Mouse (Mus musculus): ENCODE data around the gene Serpina11.

Serpina11 gene

DNA sequence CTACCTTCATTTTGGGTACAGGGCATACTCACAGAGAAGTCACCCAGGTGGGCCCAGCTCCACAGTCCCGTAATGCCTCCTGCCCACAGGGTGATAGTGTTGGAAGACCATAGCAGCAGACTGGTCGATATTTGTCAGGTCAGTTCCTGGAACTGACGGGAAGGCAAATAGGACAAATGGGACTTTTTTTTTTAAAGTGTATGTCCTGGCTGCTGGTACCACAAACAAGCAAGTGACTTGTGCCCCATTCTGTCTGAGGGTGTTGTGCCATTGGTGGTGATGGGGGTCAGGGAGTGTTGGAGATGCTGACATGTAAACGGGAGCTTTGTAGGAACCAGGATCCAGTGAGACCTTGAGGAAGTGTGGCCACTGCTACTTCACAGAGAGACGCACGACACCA, at the start of gene Serpina11:
TSS of gene Serpina11 (minus strand) at position 101 of the 400 bp plus-strand sequence.
- in situ Hi-C loops (cut with MboI, MseI) = loop anchor here (5.0 kb wide), 2 partner anchors 82 to 432 kb away; no protein-coding TSS in a partner anchor

DNA sequence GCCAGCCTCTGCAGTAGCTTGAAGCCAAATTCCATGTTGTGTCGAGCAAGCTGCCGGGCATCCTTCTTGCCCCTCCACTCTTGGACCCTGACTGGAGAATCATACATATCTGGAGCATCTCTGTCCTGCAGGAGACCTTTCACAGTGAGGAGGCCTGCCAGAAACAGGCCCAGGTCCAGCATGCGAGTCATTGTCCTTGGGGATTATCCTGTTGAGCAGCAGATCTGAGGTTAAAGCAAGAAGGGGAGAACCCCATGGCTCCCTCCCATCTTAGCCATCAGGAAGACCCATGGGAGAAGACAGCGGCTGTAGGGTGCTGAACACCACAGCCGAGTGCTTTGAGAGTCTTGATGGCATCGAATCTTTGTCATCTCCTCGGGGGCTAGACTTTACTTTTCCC, 48.4 kb upstream of the Serpina11 start:
- in situ Hi-C loops (cut with MboI, MseI) = no loop called here

DNA sequence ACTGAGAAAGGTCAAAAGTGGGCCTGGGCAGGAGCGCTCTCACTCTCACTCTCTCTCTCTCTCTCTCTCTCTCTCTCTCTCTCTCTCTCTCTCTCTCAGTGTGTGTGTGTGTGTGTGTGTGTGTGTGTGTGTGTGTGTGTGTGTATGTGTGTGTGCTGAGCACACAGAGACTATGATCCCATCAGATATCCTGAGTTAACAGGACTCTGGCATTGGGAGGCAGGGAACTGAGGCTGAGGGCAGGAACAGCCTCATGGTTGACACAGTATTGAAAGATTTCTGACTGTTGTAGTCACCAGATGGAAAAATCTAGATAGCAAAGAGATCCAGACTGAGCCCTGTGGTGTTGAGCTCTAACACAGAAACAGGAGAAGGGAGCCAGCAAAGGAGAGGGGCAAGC, 44.0 kb upstream of the Serpina11 start:
- in situ Hi-C loops (cut with MboI, MseI) = no loop called here

DNA sequence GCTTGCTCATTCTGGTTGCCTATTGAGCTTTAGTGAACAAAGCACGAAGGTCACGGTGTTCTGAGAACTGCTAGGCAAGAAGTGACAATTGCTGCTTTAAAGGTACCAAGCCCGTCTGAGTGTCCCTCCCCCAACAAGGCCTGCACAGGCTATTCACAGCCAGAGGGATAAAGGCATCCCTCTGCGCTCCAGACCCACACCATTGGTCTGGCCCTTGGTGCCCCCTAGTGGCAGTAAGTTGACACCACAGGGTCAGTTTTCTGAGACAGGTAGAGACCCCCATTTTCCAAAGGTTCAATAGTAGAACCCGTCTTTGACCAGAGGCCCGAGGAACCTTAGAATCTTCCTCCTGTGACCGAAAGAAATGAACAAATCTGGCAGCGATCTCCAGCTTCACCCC, 40.2 kb upstream of the Serpina11 start:
- in situ Hi-C loops (cut with MboI, MseI) = no loop called here

DNA sequence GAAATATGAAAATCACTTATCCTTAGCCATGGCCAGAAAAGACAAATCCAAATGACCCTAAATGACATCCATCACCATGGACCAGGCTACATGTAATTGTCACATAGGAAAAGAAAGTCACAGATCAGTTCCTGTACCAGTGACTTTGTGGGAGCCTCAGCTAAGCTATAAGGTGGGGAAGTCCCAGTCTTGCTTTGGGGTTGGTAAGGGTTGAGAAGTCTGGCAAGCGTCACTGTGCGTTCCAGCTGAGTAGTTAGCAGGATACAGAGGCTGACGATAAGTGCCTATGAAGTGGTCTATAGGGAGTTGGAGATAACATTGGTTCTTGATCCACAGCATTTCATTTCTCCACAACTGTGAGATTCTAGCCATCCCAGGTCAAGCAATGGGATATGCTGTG, 25.5 kb upstream of the Serpina11 start:
- in situ Hi-C loops (cut with MboI, MseI) = no loop called here

DNA sequence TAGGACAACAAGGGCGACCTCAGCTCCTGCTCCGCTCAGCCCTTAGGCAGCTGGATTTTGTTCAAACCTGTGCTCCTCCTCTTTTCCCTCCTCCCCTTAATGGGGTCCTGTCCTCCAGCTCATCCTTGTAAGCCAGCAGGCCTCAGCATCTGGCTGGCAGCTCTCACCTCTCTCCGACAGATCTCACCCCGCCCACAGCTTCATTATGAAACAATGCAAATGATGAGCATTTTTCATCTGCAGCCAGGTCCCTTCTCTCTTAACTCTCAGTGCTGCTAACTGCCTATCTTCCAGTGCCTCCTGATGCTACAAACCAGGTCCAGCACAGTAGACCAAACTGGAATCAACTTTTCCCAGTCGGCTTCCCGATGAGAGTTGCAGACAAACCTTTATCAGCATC, 23.9 kb upstream of the Serpina11 start, which contains the start of gene Serpina9:
TSS of gene Serpina9 (minus strand) at position 136 of the 400 bp plus-strand sequence.
- in situ Hi-C loops (cut with MboI, MseI) = no loop called here

DNA sequence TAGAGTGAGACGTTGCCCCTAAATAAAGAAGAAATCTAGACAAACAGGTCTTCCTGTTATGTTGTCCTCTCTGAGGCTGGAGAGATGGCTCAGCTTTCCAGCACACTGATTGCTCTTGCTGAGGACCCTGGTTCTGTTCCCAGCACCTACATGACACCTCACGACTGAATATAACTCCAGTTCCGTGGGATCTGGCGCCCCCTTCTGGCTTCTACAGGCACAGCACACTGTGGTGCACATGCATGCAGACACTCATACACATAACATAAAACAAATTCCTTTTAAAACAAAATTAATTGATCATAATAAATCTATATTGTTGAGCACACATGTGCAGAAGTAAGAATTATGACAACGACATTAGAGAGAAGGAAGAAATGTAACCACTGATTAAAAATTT, 14.9 kb upstream of the Serpina11 start:
- in situ Hi-C loops (cut with MboI, MseI) = loop anchor here (5.0 kb wide), 1 partner anchor 58 kb away; no protein-coding TSS in a partner anchor

DNA sequence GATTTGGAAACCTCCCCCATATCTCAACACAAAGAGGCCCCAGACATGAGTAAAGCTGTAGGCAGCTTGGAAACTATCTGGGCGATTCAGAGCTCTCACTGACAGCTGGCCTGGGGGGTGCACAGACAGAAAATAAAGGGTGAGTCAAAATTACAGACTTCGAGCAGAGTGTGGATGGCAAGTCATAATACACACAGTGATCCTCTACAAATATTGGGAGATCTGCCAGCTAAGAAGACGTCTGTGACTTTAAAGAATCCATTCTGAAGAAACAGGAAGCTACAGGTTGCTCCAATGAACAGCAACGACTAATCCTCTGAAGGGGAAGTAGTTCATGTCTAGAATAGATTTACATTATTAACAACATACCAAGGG, 13.5 kb upstream of the Serpina11 start:
- in situ Hi-C loops (cut with MboI, MseI) = no loop called here

DNA sequence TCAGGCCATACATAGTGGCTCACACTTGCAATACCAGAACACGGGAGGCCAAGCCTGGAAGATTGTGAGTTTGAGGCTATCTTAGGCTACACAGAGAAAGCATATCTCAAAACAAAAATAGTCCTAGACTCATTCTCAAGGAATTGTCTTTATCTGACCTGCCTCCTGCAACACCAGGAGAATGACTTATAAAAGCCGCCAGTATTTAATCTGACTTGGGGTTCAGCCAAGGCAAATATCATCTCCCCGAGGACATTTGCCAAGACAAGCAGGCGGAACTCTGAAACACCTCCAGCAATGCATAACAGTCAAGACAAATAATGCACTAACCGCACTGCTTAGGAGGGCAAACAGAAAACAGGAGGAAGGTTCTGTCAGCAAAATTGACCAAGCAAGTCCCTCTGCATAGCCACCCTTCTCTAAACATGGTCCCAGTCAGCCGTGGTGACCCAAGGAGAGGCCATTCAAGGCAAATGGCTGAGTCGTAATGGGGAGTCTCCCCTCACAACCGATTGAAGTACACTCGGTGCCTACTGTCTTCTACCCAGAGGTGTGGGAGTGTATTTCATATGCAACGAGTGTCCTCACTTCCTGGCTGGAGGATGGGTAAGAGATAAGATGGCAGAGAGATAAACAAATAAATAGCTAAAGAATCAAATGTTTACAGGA, 12.9 kb upstream of the Serpina11 start:
- in situ Hi-C loops (cut with MboI, MseI) = no loop called here

DNA sequence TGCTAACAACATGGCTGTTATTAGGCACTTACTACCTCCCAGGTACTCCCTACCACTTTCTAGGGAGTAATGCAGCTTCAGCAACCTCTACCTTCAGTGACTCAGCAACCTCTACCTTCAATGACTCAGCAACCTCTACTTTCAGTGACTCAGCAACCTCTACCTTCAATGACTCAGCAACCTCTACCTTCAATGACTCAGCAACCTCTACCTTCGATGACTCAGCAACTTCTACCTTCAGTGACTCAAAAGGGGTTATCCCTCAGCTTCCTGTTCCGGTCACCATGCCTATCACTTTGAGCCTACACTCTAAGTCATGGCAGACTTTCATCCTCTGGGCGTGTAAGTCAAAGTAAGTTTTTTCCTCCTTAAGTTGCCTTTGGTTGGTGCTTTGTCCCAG, 10.8 kb upstream of the Serpina11 start:
- in situ Hi-C loops (cut with MboI, MseI) = no loop called here

DNA sequence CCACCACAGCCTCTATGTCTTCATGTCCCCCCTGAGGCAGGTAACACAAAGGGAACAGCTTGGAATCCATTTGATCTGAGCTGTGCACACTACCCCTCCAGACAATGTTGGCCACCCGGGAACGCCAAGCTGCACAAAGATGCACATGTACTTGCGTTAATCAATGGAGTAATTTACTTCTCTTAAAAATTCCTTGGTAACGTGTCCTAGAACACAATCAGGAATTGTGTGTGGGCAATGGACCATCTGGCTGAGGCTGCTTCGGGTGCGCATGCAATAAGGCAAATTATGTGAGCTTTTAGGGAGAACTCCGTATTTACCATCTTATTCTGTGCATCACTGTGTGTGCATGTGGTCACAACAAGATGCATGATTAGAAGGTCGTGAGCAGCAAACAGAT, 9.9 kb upstream of the Serpina11 start:
- in situ Hi-C loops (cut with MboI, MseI) = no loop called here

DNA sequence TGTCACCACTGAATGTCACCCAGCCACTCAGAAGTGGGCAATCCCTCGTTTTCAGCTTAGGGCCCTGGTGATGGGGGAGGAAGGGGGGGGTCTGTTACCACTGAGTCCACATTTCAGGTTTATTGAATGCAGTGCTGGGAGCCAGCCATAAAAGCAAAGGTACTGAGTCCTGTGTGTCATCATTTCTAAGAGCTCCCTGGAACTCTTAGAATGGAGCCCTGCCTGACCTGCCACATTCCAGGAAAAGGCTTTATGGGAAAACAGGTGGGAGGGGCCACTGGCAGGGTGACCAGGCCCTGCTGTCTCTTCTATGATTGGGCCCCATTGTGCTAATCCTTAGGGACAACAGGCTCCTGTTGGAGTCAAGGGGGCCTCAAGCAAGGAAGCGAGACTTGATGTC, 6.8 kb upstream of the Serpina11 start:
- in situ Hi-C loops (cut with MboI, MseI) = no loop called here

DNA sequence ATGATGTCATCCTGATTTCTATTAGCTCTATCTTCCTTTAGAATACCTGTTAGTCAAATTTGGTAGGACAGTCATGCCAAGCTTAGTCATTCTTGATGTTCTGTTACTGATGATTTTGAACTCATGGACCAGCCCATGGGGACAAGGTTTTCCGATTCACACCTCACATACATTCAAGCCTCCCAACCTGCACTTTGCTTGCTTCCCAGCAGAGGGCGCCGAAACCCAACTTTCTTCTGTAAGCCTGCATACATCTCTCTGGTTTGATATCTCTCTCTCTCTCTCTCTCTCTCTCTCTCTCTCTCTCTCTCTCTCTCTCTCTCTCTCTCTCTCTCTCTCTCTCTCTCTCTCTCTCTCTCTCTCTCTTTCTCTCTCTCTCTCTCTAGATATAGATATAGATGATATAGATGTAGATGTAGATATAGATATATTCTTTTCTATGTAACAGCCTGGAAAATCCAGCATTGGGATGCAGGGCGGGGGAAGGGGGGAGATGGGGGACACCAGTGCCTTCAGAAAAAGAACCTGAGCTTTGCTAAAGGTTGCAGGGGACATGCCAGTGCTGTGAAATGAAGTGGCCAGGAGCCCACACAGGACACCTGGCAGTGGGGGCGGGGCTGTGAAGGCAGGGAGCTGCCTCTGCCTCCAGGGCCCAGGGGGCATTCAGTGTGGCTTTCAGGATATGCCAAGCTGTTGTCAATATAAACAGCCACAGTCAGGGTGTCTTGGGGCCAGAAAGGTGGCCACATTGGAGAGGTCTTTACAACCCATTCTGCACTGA, 5.7 kb upstream of the Serpina11 start:
- in situ Hi-C loops (cut with MboI, MseI) = no loop called here

DNA sequence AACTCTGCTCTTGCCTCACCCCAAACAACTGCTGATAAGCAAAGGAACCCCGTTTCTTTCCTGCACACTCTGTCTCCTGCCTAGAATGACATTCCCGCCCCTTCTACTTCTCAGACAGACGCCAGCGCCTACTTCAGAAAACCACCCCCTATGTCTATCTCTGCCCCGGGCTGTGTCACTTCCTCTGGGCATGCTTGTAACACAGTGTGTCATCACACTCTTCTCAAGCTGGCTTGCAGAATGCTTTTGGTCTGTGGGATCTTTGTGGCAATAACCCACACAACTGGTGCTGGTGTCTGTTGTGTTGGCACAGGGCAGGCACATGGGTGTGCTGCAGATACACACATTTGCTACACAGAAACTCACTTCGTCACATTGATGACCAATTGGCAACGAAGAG, 3.2 kb upstream of the Serpina11 start:
- in situ Hi-C loops (cut with MboI, MseI) = no loop called here

DNA sequence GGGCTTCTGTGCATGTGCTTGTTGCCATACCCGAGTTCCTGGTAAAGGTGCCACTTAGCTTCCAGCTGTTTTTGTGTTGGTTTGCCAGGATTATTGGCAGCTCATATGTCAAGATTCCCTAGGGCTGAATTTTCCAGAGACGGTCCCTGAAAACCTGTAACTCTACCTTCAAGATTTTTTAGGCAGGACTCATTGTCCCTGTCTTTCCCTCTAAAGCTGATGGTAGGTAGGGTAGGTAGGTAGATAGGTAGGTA, 316 bp downstream of the Serpina11 start:
- in situ Hi-C loops (cut with MboI, MseI) = loop anchor here (5.0 kb wide), 2 partner anchors 83 to 433 kb away; no protein-coding TSS in a partner anchor

DNA sequence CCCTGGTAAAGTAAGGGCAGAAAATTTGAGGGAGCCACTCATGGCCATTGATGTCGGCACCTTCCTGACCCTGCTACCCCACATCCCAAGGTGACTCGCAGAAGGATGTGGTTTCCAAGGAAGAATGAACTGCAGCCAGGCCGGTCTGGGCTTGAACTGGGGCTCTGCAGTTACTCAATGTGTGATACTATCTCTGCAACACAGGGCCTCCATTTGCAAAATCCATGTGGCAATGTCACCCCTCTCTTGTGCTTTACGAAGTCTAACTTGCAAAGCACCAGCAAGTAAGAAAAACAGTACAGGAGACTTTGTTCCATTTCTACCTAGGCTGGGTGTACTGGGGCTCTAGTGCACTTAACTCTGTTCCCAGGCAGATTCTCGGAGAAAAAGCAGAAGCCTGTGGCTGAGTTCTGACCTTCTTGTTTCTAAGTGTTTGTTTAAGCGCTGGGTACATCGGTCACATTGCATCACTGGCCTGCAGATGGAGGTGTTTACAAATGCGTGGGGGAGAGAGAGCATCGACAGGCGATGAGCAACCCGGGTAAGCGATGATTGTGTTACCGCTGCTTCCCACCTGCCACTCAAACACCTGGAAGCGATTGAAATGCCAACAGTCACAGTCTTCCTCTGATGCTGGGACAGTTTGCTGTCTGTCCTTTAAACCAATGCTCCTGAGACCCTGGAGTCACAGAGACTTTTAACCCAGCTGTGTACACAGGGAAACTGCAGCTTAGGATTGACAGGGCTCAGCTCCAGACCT, 823 bp downstream of the Serpina11 start:
- in situ Hi-C loops (cut with MboI, MseI) = loop anchor here (5.0 kb wide), 2 partner anchors 83 to 433 kb away; no protein-coding TSS in a partner anchor

DNA sequence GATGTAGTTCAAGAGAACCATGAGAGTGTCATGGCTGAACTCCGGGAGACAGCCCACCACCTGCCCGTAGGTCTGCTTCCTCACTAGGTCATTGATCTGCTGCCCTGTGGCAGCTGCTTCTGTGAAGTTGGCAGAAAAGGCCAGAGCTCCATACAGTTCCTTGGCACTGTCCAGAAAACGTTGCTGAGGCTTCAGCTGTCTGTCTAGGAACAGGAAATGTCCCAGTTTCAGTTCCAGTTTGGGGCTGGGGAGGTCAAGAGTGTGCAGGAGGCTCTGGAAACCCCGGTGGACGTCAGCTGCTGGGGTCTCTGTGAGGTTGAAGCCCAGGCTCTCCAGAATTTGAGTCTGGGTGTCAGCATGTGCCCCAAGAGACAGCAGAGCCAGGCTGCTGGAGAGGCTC, 3.9 kb downstream of the Serpina11 start:
- in situ Hi-C loops (cut with MboI, MseI) = loop anchor here (5.0 kb wide), 2 partner anchors 86 to 436 kb away; no protein-coding TSS in a partner anchor

DNA sequence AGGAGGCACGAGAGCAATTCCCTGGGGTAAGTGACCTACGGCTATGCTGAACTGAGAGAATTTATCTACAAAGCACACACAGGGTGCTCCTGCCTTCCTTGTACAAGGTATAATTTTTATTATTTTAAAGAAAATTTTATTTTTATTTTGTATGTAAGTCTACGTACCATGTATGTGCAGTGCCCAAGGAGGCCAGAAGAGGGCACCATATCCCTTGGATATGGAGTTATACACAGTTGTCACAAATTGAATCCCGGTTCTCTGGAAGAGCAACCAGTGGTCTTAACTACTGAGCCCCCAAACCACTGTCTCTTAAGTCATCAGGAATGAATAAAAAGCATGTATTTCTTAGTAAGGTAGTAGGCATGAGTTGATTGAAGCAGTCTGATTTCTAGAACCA, 4.8 kb downstream of the Serpina11 start:
- in situ Hi-C loops (cut with MboI, MseI) = loop anchor here (5.0 kb wide), 2 partner anchors 87 to 437 kb away; no protein-coding TSS in a partner anchor

DNA sequence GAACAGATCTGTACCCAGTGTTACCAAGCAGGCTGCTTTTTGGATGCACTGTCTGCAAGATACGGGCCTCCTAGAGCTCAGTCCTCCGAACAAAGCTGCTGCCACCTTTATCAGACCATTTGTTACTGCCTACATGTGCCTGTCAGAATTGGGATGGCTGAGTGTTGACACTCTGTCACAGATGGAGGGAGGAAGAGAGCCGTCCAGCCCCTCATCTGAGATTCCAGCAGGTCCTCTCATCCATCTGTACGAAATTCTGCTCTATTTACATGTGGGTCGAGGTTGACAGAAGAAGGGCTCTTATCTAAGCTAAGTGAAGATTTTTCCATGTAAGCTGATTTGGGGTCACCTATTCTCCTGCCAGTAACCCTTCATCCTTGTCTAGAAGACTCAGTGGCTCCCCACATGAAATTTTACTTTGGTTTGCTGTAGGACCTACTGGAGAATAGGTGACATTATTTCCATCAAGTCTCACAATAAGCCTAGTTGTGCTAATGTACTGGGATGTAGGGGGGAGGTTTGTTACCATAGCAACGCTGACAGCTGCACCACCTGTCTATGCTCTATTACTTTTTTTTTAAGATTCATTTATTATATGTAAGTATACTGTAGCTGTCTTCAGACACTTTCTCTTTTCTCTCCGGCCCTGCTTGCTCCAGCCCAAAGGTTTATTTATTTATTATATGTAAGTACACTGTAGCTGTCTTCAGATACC, 8.0 kb downstream of the Serpina11 start:
- in situ Hi-C loops (cut with MboI, MseI) = no loop called here

DNA sequence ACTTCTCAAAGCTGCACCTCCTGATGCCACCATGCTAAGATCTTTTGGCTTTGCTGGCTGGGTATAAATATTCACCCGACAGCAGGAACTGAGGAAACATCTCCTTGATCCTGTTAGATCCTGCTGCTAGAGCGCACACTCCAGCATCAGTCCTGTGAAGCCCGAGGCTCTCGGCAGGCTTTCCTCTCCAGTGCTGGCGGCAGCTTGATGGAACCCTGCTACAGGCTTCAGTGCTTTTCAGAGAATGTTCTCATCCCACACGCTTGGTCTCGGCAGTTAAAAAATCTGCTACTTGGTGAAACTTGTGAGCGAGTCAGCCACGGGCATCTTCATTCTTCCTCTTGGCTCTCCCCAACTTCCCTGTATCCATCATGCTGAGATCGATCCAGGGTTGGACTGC, 11.5 kb downstream of the Serpina11 start:
- in situ Hi-C loops (cut with MboI, MseI) = no loop called here

DNA sequence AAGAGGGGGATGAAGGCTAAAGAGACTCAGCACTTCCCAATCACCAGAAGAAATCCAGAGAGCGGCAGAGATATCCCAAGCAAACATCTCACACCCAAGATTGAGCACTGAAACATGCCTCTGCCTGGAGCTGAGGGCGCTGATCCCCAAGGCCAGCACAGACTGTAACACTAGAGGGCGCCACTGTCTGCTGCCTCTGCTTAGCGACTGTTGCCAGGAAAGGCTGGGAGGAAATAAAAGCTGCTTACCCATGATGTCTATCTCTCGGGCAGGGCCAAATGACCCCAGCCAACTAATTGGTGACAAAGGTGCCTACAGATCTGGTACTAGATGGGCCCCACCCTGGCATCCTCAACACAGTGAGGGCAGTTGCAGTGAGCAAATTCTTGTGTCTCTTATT, 11.9 kb downstream of the Serpina11 start:
- in situ Hi-C loops (cut with MboI, MseI) = no loop called here

DNA sequence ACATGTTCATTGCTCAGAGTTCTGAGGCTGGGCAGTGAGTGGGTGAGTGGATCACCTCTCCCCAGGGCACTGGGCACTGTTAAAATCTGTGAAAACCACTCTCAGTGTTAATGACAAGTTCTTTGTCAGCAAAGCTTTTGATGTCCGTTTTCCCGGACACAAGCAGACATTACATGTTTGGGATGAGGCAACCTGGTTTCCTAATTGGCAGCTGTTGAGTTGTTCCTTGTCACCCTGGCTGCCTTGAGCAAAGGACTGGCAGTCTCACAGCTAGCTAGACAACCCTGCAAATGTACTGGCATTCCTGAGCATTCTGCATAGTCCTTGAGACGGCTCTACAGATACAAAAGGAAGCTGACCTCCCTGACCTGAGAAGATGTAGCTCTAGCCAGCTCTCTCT, 12.7 kb downstream of the Serpina11 start:
- in situ Hi-C loops (cut with MboI, MseI) = no loop called here

All from T-helper 2 cell (primary cell).